Mouse (Mus musculus) MN1 (cell line): Measurements from ENCODE around the gene Sycp2l.
"Not testable (repeated sequence)": the region's sequence is repeated elsewhere in the genome, so short reads cannot be mapped to it uniquely, and the experiment has no call there.

Experiments
- DNase-seq: peaks from one replicate; pipeline ENCODE4 v3.0.0-alpha.2; 2016; ENCODE audit warnings: low spot score

The Sycp2l gene

GRCm38 (mm10) chr13:41128326-41128725, 14.2 kb downstream of the Sycp2l start:
- DNase-seq = no peak

- DNase-seq = no peak
These were observed 15.0 kb downstream of the Sycp2l start for GRCm38 (mm10) chr13:41129061-41129460.

- peak; percentile 28 for DNase-seq
These were observed 20.8 kb downstream of the Sycp2l start for GRCm38 (mm10) chr13:41134901-41135300.

- DNase-seq = no peak
These were observed 31.4 kb downstream of the Sycp2l start for GRCm38 (mm10) chr13:41145433-41145970.

- peak; percentile 16 for DNase-seq
These were observed 32.2 kb downstream of the Sycp2l start for GRCm38 (mm10) chr13:41146271-41146670.

GRCm38 (mm10) chr13:41153146-41153545, 39.0 kb downstream of the Sycp2l start:
- DNase-seq = no peak

GRCm38 (mm10) chr13:41158426-41158825, 44.3 kb downstream of the Sycp2l start:
- DNase-seq = no peak

- DNase-seq = no peak
These were observed 73.8 kb downstream of the Sycp2l start for GRCm38 (mm10) chr13:41187886-41188285.

GRCm38 (mm10) chr13:41195640-41196333, 81.7 kb downstream of the Sycp2l start:
- no peak for DNase-seq

GRCm38 (mm10) chr13:41200861-41201260, 86.8 kb downstream of the Sycp2l start:
- DNase-seq = no peak

- DNase-seq = no peak
These were observed 89.2 kb downstream of the Sycp2l start for GRCm38 (mm10) chr13:41203289-41203688.

- DNase-seq = no peak
These were observed 89.6 kb downstream of the Sycp2l start for GRCm38 (mm10) chr13:41203691-41204090.

- not testable (repeated sequence) for DNase-seq
These were observed 91.5 kb downstream of the Sycp2l start for GRCm38 (mm10) chr13:41205568-41205967.

GRCm38 (mm10) chr13:41206241-41206640, 92.1 kb downstream of the Sycp2l start:
- no peak for DNase-seq

- DNase-seq = no peak
These were observed 97.2 kb downstream of the Sycp2l start for GRCm38 (mm10) chr13:41211276-41211675.

- no peak for DNase-seq
These were observed 98.6 kb downstream of the Sycp2l start for GRCm38 (mm10) chr13:41212558-41213322.

GRCm38 (mm10) chr13:41215669-41216068, 101.6 kb downstream of the Sycp2l start:
- DNase-seq = no peak

GRCm38 (mm10) chr13:41216236-41216635, 102.1 kb downstream of the Sycp2l start:
- DNase-seq = no peak

GRCm38 (mm10) chr13:41219056-41219455, 104.9 kb downstream of the Sycp2l start:
- DNase-seq = no peak

GRCm38 (mm10) chr13:41219687-41220303, 105.7 kb downstream of the Sycp2l start:
- no peak for DNase-seq

GRCm38 (mm10) chr13:41220304-41220834, 106.3 kb downstream of the Sycp2l start, which contains the start of gene Elovl2:
Gene Elovl2 (minus strand): TSS chr13:41220405.
- peak; percentile 33 for DNase-seq
